Mouse (Mus musculus) urinary bladder, adult 18-20 months (tissue): ENCODE results near the gene B4galt2.

Experiments
- DNase-seq, 2 experiments: peaks; one replicate each; pipeline ENCODE4 v3.0.0; 2022; ENCODE audit warnings: low spot score in 2 of 2, mixed read lengths in 2 of 2

B4galt2 gene

DNA sequence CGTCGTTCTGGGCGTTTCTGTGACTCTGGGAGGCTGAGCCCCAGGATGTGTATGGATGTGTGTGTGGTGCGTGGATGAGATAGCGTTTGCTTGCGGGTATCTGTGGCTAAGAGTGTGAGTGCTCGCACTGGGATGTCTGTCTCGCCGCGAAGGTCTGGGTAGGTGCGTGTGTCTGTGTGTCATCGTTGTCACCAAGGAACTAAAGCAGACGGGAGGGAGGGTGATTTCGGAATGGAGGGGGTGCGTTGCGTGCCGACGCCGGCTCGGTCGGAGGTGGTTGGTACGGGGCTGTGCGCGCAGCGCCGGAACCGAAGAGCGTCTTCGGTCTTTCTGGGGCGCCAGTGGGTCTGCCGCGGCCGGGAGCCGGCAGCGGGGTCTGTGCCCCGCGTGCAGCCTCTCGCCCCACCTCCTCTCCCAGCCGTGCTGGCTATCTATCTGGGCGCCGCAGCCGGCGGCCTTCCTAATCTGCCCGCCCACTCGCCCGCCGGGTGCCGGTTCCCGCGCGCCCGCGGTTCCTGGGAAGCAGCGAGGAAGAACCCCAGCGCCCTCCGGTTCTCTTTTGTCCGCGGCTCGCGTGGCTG lies 47.7 kb downstream of the B4galt2 start:
- DNase-seq: no peak

DNA sequence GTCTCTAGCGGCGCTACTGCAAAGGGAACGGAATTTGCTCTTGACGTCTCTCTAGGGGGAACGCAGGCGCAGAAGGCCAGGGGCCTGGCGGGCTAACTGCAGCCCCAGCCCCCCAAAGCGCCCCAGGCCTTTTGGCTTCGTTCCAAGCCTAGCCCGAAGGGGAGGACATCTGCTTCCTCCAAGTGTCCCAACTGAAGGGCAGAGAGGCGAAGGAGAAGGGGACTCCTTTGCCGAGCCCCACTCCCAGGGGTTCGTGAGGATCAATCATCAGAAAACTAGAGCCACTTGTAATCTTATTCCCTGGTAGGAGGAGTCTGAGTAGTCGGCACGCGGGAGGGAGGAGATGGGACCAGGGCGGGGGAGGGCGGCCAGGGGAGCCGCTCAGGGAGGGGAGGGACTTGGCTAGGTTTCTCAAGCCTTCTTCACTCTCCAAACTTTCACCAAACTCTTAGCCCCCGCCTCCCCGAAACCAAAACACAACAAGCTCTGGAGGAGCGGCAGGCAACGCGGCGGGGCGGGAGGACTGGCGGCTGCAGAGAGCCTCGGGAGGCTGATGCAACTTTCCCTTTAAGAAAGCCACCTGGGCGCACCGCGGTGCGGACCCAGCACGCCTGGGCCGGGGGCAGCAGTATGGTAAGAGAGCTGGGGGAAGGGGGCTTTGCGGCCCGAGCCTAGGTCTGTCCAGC lies 48.3 kb downstream of the B4galt2 start:
- DNase-seq: peak; percentile 73 to 83

DNA sequence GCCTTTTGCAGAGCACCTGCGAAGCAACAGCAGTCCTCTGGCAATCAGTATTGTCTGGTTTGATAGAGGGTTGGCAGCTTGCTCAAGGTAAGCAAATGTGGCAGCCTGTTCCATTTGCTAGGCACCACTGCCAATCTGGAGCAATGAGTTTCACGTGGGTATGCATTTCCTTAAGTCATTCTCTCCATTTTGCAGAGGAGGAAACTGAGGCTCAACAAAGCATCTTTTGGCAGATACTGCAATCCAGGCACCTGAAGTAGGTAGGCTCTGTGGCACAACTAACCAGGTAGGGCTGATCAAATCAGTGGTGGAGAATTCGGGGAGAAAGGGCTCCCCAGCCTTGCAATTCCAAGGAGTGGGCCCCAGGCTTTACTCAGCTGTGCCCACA lies 48.8 kb downstream of the B4galt2 start, which contains the start of gene Slc6a9:
TSS of gene Slc6a9 (plus strand) at position 50 of the 388 bp plus-strand sequence.
- no peak for DNase-seq

DNA sequence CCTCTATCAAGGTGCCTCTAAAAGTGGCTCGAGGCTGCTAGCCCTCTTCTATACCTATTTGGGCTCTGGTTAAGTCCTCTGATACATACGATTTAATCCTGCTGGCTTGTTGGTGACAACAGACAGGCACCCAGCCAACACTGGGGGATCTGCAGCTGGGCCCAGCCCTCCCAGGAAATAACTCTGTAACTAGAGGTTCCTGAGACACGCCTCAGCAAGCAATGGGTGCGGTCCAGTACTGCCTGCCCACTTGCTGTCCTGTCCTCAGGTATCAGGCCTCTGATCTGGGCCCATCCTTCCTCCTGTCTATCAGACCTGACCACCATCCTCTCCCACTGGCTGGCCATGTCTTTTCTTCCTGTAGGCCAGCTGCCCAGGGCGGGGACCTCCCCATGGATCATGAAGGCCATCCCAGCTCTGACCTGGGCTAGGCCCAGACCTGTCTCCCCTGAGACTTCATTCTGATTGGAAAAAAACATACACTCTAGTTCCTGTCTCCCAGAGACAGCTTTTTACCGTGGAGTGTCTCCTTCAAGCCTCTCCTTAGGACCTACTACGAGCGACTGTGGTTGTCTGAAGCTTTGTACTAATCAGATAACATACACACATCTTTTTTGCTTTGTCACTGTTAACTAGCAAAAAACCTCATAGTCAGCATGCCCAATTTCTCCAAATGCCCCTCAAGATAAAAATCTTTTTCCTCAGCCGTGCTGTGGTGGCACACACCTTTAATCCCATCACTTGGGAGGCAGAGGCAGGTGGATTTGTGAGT lies 51.2 kb downstream of the B4galt2 start:
- DNase-seq: peak; percentile 58 to 64

DNA sequence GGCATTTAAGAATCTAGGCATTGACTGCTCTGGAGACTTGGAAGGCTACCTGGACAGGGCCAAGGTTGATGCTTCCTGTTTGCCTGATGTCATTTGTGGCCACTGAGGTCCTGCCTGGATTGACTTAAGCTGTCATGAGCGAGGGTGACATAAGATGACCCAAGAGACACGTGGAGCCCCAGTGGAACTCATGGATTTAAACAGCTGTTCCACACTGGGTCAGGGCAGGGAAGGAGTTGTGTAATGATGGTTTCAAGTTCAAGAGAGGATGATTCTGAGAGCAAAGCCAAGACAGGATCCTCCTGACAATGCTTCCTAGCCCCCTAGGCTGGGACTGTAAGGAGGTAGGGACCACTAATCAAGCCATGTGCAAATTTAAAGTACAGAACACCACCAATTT lies 51.8 kb downstream of the B4galt2 start:
- DNase-seq: no peak

DNA sequence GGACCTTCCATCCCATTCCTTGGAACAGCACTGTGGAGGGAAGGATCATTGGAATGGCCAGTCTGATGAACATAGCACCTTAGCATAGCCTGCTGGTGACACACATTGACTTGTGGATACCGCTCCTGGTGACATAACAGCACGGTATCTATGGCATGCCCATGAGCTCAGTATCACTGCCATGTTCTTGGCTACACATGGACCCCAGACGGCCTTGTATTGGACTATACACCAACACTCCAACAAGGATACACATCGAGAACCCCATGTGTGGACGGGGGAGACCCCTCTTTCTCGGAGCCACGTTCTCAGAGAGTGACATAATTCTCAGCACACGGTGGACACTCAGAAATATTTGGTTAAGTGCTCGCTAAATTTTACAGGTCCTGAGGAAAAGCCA lies 52.5 kb downstream of the B4galt2 start:
- no peak for DNase-seq

DNA sequence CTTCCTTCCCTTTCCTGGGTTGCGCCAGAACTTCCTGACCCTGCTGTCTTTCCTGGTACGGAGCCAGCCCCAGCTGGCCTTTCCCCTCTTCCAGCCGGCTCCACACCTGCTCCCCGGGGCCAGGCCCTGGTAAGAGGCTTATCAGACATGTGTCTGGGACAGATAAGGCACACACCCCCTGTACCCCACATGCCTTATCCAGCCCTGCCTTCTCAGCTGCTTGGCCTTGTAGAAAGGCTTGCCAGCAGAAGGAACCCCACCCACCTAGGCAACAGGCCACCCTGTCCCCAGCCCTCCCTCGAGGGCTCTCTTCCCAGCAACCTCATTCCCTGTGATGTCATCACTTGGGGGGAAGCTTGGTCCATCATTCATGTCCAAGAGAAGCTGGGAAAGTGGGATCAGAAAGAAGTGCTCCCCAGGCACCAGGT lies 53.1 kb downstream of the B4galt2 start:
- DNase-seq: peak; percentile 38 to 56

DNA sequence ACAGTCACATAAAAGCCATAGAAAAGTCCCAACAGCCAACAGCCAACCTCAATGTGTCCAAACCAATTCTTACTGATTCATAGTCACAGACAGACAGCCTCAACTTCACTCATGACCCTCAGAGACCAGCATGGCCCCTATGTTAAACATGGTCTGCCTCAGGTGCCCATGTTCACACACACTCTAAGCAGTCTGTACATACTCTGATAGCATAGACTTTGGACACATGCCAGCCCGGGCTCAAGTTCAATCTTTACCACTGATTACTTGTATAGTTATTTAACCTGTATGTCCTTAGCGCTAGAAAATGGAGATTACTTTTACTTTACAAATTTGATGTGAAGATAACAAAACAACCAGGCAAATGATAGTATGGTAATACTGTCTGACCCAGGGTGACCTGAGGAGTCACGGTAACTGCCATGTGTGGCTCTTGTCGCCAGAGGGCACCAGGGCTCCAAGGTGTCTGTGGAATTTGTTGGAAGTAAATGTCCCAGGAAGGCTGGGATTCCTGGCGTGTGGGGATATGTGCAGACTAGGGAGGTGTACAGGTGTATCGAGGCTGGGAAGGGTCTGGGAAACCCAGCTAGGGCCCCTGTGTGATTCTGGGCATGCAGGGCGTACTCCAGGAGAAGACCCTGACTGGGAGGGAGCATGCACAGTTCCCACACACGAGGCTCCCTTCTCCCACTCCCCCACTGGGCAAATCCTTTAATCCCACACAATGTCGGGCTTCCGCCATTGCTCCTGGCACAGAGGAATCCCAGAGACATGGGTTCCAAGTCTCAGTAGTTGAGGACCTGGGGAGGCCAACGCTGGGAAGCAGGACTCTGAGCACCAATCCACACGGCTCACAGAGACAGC lies 53.8 kb downstream of the B4galt2 start:
- peak; percentile 30 to 71 for DNase-seq

DNA sequence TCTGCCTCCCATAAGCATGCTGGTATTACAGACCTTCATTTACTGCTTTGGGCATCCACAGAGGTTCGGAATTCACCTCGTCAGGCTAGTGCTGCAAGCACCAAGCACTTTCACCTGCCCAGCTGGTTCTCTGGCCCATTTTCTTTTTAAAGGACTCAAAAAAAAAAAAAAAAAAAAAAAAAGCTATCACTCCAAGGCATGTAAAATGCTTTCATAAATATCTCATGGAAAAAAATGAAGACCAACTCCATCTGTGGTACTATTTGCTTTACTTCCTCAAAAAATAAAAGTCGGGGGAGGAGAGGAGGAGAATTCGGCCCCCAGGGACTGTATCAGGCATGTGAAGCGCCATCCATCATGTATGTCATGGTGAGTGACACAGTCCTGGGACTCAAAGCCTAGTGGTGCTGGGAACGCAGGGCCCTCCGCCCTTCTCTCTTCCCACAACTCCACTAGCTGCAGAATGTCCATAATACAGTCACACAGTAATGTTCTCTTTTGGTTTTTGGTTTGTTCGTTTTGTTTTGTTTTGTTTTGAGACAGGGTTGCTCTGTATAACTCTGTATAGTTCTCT lies 54.6 kb downstream of the B4galt2 start:
- DNase-seq: no peak
